Mouse (Mus musculus) MN1 (cell line): ENCODE measurements at regions not wholly inside any gene's neighbourhood (a gene's known extent, or its start where the extent isn't known, plus 50 kb on each side); places are given as distances from the start of the nearest gene placed in this dataset.

Experiments used
- DNase-seq: peaks from one replicate; pipeline ENCODE4 v3.0.0-alpha.2; 2016; ENCODE audit warnings: low spot score

DNA sequence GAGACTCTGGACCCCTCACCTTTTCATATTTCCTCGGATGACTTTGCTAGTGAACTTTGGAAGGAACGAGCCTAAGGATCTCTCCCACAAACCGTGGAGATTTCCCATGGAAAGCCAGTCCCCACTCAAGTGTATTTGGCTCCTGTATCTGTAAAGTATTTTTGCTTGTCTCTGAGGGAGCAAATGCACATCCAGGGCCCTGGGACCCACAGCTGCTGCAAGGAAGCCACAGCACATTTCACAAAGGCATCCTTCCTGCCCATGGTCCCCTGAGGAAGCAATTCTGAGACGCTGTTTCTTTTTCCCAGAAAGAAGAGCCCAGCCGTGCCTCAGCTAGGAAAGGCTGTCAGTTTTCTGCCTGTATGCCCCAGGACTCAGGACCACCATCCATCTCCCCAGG lies 71.7 kb upstream of the S1pr3 start:
- no peak for DNase-seq

DNA sequence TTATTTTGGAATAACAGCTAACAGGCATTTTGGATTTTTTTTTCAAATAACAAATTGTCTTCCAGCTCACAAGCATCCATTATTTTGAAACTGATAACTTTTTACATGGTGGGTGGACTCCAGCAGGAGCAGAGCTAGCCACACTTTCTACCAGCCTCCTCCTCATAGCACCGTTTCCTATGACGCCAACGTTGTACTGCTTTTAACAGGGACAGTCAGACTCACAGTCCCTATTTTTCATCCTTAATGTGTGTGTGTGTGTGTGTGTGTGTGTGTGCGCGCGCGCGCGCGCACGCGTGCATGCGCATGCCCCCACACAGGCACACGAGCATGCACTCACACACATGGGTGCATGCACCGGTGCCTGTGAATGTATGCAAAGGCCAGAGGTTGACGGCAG lies 70.5 kb upstream of the S1pr3 start:
- no peak for DNase-seq

GRCm38 (mm10) chr13:51345321-51345720 lies 63.1 kb upstream of the S1pr3 start:
- no peak for DNase-seq

GRCm38 (mm10) chr13:51345839-51346550 lies 62.4 kb upstream of the S1pr3 start:
- no peak for DNase-seq

- no peak for DNase-seq
Measured at GRCm38 (mm10) chr13:51348707-51349106, 59.7 kb upstream of the S1pr3 start.

GRCm38 (mm10) chr13:51349818-51350551 lies 58.5 kb upstream of the S1pr3 start:
- DNase-seq: no peak

- no peak for DNase-seq
Measured at GRCm38 (mm10) chr13:51352874-51353273, 55.6 kb upstream of the S1pr3 start.

GRCm38 (mm10) chr13:51355507-51355906 lies 52.9 kb upstream of the S1pr3 start:
- DNase-seq: no peak
